Mouse (Mus musculus) kidney, adult 2 months (tissue): ENCODE results near the gene Nsun2.

Experiments
- CTCF ChIP-seq: fragments of 200-500 bp; conservative IDR thresholded peaks from 2 replicates; pipeline ENCODE4 v1.5.1; 2011; ENCODE audit warnings: low read depth, mild to moderate bottlenecking, control low read depth, low read length, moderate library complexity, mixed read lengths; ENCODE audit not compliant: insufficient read depth, insufficient read length
- POLR2A ChIP-seq: fragments of 200-500 bp; IDR thresholded peaks from one replicate; pipeline ENCODE4 v1.6.1; 2011; ENCODE audit warnings: low read depth, low read length, control low read depth

GRCm38 (mm10) chr13:69596515-69596914 lies 63.0 kb downstream of the Nsun2 start:
- TF ChIP-seq POLR2A (no peak), CTCF (no peak)
